Mouse (Mus musculus) kidney, postnatal 14 days (tissue): ENCODE measurements around the gene Rbm11.

ENCODE experiments used
- DNase-seq: peaks from one replicate; pipeline ENCODE4 v3.0.0; 2022; ENCODE audit warnings: mixed read lengths

Gene Rbm11

GRCm38 (mm10) chr16:75592671-75593500, at the start of gene Rbm11:
Gene Rbm11, plus strand, starts transcription at chr16:75592844.
- peak; percentile 92 for DNase-seq

GRCm38 (mm10) chr16:75545310-75545709, 47.3 kb upstream of the Rbm11 start:
- no peak for DNase-seq

DNA sequence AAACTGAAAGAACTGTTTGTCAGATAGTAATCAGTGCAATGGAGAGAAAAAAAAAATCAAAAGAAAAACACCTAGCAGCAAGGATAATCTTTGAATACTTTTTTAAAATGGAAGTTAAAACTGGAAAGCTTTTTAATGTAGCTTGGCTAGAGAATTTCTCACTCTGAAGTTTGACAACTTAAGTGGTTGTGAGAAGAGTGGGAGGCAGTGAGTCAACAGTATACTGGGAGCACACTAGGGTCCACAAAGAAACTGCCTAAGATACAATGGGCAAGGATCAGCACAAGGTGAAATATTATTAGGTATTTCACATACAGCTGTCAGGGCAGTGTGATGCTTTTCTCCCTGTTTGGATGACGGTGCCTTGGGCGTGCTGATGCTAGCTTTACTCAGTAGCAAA, 29.7 kb upstream of the Rbm11 start:
- DNase-seq = no peak

GRCm38 (mm10) chr16:75582279-75582678, 10.4 kb upstream of the Rbm11 start:
- DNase-seq = no peak

- no peak for DNase-seq
Measured at GRCm38 (mm10) chr16:75585961-75586360, 6.7 kb upstream of the Rbm11 start, which contains the start of gene Lipi. Gene Lipi, minus strand, starts transcription at chr16:75586061.

- DNase-seq = peak; percentile 12
Measured at GRCm38 (mm10) chr16:75586466-75586865, 6.2 kb upstream of the Rbm11 start.

GRCm38 (mm10) chr16:75593501-75594183, 998 bp downstream of the Rbm11 start:
- DNase-seq = no peak

DNA sequence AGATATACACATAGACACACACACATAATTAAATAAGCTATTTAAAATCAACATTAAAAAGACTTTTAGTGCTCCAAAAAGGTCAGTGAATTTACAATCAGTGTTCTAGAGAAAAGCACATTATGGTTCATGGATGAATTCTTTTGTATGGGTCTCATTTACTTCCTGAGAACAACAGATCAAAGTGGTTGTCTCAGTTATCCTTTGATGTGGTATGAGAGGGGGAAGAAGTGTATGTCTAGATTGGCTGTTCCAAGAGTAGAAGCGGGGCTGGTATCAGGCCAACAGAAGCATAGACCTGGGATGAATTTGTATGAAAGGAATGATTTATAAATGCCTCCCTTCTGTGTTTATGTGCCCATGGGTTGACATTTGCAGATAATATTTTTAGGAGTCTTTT, 13.8 kb downstream of the Rbm11 start:
- no peak for DNase-seq

DNA sequence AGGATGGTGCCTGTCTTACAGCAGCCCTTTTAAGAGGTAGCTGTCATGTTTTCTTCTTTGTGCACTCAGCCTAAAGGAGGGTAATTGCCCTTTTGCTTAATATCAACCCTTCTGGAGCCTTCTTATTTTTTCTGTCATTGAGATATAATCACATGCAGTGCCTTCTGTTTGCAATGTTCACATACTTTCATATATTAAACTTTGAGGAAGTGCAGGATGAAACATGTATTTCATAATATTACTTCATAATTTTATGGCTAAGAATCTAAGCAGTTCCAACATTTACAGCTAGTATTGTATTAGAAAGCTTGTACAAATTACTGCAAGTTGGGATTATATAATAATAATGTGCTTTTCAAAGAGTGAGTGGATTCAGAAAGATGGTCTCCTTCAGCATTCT, 19.9 kb downstream of the Rbm11 start:
- no peak for DNase-seq

DNA sequence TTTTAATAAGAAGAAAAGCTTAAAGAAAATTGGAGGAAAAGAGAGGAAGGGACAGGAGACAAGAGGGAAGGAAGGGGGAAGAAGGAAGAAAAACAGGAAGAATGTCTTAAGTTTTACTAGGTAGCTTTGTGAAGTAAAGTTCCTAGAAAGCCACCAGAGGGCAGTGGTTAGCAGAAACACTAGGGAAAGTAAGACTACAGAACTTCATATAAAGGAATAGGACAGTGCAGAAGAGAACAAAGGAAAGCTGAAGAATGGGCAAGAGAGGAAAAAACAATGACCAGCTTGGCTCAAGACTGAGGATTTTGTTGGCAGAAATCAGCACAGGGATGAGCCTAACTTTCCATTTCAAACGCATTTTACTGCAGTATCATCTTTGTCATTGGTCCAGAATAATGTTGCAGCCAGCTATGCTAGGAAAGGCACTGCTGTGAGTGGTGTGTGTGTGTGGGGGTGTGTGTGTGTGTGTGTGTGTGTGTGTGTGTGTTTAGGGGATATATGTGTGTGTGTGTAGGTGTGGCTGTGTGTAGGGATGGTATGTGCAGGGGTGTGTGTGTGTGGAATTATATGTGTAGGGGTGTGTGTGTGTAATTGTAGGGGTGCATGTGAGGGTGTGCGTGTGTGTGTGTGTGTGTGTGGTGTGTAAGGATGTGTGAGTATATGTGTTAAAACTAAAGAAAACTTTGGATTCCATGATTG, 25.2 kb downstream of the Rbm11 start:
- peak; percentile 23 for DNase-seq

GRCm38 (mm10) chr16:75627862-75628261, 35.2 kb downstream of the Rbm11 start:
- DNase-seq = no peak
